Mouse (Mus musculus) lung, postnatal 0 days (tissue): ENCODE measurements around the gene Muc13. TPM values are rescaled to one million over a fixed set of nuclear protein-coding genes. Genes with fewer than 3 reads are reported as not detected.

Experiments used
- ATAC-seq: fragments of 200-750 bp; cut with Nextera tagmentation; 2 replicates; pipeline ENCODE4 v1.8.0; 2017; ENCODE audit warnings: moderate library complexity
- DNase-seq: peaks from one replicate; pipeline ENCODE4 v3.0.0-alpha.2; 2016; ENCODE audit warnings: low spot score
- H3K27ac ChIP-seq: fragments of 300-500 bp; sonication (generic); 2 replicates; pipeline ENCODE4 v1.5.1; 2014; ENCODE audit warnings: antibody characterized with exemption, mild to moderate bottlenecking, low read length, mixed read lengths
- H3K27me3 ChIP-seq: fragments of 300-500 bp; sonication (generic); replicated peaks from 2 replicates; pipeline ENCODE4 v1.6.1; 2014; ENCODE audit warnings: low read length, mixed read lengths; ENCODE audit not compliant: insufficient read depth
- H3K36me3 ChIP-seq: fragments of 300-500 bp; sonication (generic); 2 replicates; pipeline ENCODE4 v1.6.1; 2014; ENCODE audit warnings: low read length, mixed read lengths; ENCODE audit not compliant: insufficient read depth
- H3K4me1 ChIP-seq: fragments of 300-500 bp; sonication (generic); 2 replicates; pipeline ENCODE4 v1.6.1; 2014; ENCODE audit warnings: antibody characterized with exemption, low read depth, low read length, mixed read lengths; ENCODE audit not compliant: insufficient read depth
- H3K4me2 ChIP-seq: fragments of 300-500 bp; sonication (generic); replicated peaks from 2 replicates; pipeline ENCODE4 v1.6.1; 2014; ENCODE audit warnings: low read depth, mild to moderate bottlenecking, low read length, moderate library complexity, mixed read lengths
- H3K4me3 ChIP-seq: fragments of 300-500 bp; sonication (generic); 2 replicates; pipeline ENCODE4 v1.5.1; 2014; ENCODE audit warnings: low read depth, low read length
- H3K9ac ChIP-seq: fragments of 300-500 bp; sonication (generic); replicated peaks from 2 replicates; pipeline ENCODE4 v1.6.1; 2014; ENCODE audit warnings: low read depth, mild to moderate bottlenecking
- H3K9me3 ChIP-seq: fragments of 300-500 bp; sonication (generic); 2 replicates; pipeline ENCODE4 v1.6.1; 2016; ENCODE audit warnings: low read length, mixed read lengths
- CTCF ChIP-seq: IDR thresholded peaks from 2 replicates; pipeline ENCODE4 v1.5.1; 2016; ENCODE audit warnings: antibody characterized with exemption, mild to moderate bottlenecking
- EP300 ChIP-seq: IDR thresholded peaks from 2 replicates; pipeline ENCODE4 v1.6.1; 2016; ENCODE audit warnings: antibody characterized with exemption, mild to moderate bottlenecking, control low read depth
- WGBS: fragments of 180-500 bp; shearing (Covaris S2); extraction: QIAGEN DNeasy Blood & Tissue Kit; methylation state at CpG from one replicate; pipeline ENCODE4 v1.1.7; 2014; 5-methylcytosine and 5-hydroxymethylcytosine counted together
- polyA plus RNA-seq: library from polyadenylated mRNA; unstranded; fragments of >200 nt; fragmentation: Nextera tagmentation; extraction: Ambion mirVana; gene quantifications from 2 replicates; pipeline ENCODE4 v1.2.1, GENCODE M21; 2015

The Muc13 gene
- polyA plus RNA-seq, 1 experiment from 2014 or later: 0.08 TPM

DNA sequence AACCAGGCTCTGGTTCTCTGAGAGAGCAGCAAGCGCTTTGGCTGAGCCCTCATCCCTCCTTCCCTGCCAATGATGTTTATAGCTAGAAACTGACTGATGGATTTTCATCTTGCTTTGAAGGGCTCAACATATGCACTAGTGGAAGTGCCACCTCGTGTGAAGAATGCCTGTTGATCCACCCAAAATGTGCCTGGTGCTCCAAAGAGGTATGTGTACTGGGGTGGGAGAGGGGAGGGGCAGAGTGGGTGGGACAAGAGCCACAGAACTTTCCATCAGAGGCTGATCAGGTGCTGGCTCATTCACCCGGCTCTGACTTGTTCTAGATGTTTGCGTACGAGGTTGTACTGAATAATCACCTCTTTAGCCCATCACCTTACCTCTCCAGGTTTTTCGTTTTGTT, 51.0 kb downstream of the Muc13 start:
- Histone ChIP-seq H3K27me3 (no peaks in the 10 kb centered on the region), H3K4me2 (no peak overlapping the region), H3K27ac (no peak overlapping the region), H3K9me3 (no peaks in the 10 kb centered on the region), H3K9ac (no peak overlapping the region), H3K4me3 (no peak overlapping the region), H3K36me3 (no peaks in the 10 kb centered on the region), H3K4me1 (no peaks in the 10 kb centered on the region)
- ATAC-seq (no peak), DNase-seq (no peak)
- TF ChIP-seq CTCF (no peak), EP300 (no peak)
- WGBS: 75% methylated on average over 6 of the region's 6 CpGs

DNA sequence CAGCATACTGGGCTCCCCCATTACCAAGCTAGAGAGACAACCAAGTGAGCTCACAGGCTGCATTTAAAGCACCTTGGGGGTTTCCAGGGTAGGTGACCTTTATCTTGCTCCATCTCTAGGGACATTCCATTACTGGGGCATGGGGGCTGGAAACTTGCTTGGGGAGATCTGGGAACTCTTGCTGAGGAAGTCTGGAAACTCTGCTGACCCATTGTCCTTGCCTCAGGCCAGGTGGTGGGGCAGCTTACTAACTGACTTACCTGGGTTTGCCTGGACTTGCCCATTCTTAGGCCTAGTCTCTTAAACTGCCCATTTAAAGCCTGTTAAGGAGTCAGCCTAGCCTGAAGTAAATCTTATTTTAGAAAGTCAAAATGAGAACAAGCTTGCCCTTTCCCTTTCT, 59.4 kb downstream of the Muc13 start:
- DNase-seq (no peak), ATAC-seq (no peak)
- Histone ChIP-seq H3K27ac (no peak overlapping the region), H3K9me3 (no peaks in the 10 kb centered on the region), H3K4me1 (no peaks in the 10 kb centered on the region), H3K4me3 (no peak overlapping the region), H3K36me3 (no peaks in the 10 kb centered on the region), H3K27me3 (no peaks in the 10 kb centered on the region), H3K4me2 (no peak overlapping the region), H3K9ac (no peak overlapping the region)
- TF ChIP-seq EP300: no peak
- no peak for TF ChIP-seq CTCF

DNA sequence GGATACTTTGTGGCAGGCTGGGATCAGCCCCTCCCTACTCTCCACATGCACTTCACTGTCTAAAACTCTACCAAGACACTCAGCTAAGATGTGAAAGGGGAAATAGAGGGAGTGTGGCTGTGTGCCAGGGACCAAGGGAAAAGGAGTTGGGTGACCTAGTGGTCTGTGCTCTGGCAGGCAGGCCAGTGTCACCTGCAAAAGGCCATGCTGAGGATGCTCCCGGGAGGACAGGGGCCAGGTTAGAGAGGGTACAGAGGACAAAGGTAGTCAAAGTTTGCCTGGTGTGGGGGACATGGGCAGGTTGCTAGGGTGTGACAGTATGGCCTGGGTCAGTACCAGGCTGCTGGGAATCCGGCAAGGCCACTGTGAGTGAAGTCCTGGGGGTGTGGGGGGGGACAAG, 64.9 kb downstream of the Muc13 start:
- 68% methylated on average over 2 of the region's 2 CpGs for WGBS
- Histone ChIP-seq H3K4me3 (no peak overlapping the region), H3K4me1 (no peaks in the 10 kb centered on the region), H3K27me3 (no peaks in the 10 kb centered on the region), H3K36me3 (no peaks in the 10 kb centered on the region), H3K9ac (no peak overlapping the region), H3K4me2 (no peak overlapping the region), H3K27ac (no peak overlapping the region), H3K9me3 (no peaks in the 10 kb centered on the region)
- ATAC-seq (no peak), DNase-seq (no peak)
- no peak for TF ChIP-seq EP300
- TF ChIP-seq CTCF: no peak

DNA sequence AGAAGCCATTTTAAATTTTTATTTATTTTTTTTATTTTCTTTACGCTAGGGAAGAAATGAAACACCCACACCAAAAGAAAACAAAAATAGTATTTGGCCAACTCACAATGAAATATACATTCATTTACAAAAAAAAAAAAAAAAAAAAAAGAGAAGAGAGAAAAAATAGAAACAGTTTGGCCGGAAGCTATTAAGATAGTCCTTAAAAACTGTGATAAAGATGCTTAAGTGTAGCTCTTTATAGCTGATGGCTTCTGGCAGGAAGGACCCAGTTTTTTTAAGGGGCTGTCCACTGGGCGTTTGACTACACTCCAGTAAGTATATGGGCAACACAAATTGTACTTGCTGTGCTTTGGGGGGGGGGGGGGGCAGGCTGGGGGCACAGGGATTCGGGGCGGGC, 65.5 kb downstream of the Muc13 start:
- Histone ChIP-seq H3K27ac (no peak overlapping the region), H3K4me1 (no peaks in the 10 kb centered on the region), H3K27me3 (no peaks in the 10 kb centered on the region), H3K9ac (no peak overlapping the region), H3K4me2 (no peak overlapping the region), H3K4me3 (no peak overlapping the region), H3K36me3 (no peaks in the 10 kb centered on the region), H3K9me3 (no peaks in the 10 kb centered on the region)
- WGBS: 45% methylated on average over 5 of the region's 5 CpGs
- DNase-seq: no peak
- TF ChIP-seq CTCF (no peak), EP300 (no peak)
- ATAC-seq: no peak

DNA sequence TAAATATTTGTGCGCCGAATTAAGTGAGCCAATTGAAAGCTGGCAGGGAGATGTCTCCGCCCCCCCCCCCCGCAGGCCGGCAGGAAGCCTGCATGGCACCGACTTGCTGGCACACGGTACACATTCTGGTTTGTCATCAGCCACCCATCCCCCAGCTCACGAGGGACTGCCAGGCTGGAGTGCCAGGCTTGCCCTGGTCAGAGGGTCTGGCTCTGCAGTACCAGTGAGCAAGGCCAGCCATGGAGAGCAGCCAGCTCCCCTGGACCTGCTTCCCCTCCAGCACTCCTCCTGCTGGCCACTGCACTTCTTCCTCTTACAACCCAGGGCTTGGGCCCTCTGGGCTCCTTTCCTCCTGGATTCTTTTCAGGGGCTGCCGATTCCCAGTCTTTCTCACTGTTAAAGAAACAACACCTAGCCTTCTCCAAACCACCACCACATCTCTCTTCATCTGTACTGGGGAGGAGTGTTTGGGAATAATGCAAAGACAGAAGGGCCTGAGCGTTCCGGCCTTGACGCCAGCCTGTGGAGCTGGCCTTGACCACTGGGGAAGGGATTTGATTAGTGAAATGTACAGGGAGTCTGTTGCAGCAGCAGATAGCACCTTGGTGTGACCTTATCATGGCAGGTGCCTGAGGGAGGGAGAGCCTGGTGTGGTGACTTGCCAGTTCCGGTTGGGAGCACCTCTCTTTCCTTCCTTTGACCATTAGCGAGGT, 66.3 kb downstream of the Muc13 start:
- no peaks in the 10 kb centered on the region for H3K36me3 ChIP-seq
- H3K27me3 ChIP-seq: no peaks in the 10 kb centered on the region
- WGBS: 52% methylated on average over 14 of the region's 14 CpGs
- ATAC-seq (peak; percentile 46), DNase-seq (peak; percentile 28)
- TF ChIP-seq CTCF: peak; percentile 57
- no peak for TF ChIP-seq EP300
- H3K9me3 ChIP-seq: no peaks in the 10 kb centered on the region
- H3K27ac ChIP-seq: no peak overlapping the region
- H3K4me3 ChIP-seq: no peak overlapping the region
- H3K4me2 ChIP-seq: no peak overlapping the region
- H3K4me1 ChIP-seq: no peaks in the 10 kb centered on the region
- no peak overlapping the region for H3K9ac ChIP-seq

DNA sequence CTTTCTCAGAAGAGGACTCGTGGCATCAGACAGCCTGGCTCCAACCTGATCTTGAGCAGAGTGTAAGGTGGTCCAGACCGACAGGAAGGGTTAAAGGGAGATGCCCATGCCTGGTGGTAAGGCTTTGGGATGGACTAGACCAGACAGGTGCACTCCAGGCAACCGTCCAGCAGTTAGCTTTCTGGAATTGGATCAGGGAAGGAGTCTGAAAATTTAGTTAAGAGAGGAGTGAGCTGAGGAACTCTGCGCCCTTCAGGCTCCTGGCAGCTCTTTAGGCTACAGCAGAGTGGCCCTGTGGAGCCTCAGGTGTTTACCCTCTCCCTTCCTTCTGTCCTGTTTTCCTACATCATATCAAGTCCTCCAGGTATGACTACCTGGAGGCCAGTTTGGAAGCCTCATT, 68.6 kb downstream of the Muc13 start:
- no peak overlapping the region for H3K4me3 ChIP-seq
- H3K4me2 ChIP-seq: no peak overlapping the region
- H3K27me3 ChIP-seq: no peaks in the 10 kb centered on the region
- no peak for ATAC-seq
- no peak for DNase-seq
- no peak overlapping the region for H3K27ac ChIP-seq
- H3K36me3 ChIP-seq: no peaks in the 10 kb centered on the region
- no peaks in the 10 kb centered on the region for H3K4me1 ChIP-seq
- no peaks in the 10 kb centered on the region for H3K9me3 ChIP-seq
- TF ChIP-seq CTCF (no peak), EP300 (no peak)
- H3K9ac ChIP-seq: no peak overlapping the region
- WGBS: 84% methylated on average over 4 of the region's 4 CpGs
